Mouse (Mus musculus) midbrain, embryonic 14.5 days (tissue): ENCODE measurements at regions not wholly inside any gene's neighbourhood (a gene's known extent, or its start where the extent isn't known, plus 50 kb on each side); places are given as distances from the start of the nearest gene placed in this dataset.

Experiments
- ATAC-seq: fragments of 200-750 bp; cut with Nextera tagmentation; 2 replicates; pipeline ENCODE4 v1.8.0; 2017; ENCODE audit warnings: moderate number of reproducible peaks, moderate library complexity; ENCODE audit not compliant: low FRiP score, low TSS enrichment
- DNase-seq: peaks from one replicate; pipeline ENCODE4 v3.0.0-alpha.2; 2015
- H3K27ac ChIP-seq: fragments of 300-500 bp; sonication (generic); replicated peaks from 2 replicates; pipeline ENCODE4 v1.5.1; 2014; ENCODE audit warnings: mild to moderate bottlenecking, low read depth, low read length, moderate library complexity
- H3K27me3 ChIP-seq: fragments of 300-500 bp; sonication (generic); 2 replicates; pipeline ENCODE4 v1.6.1; 2014; ENCODE audit warnings: low read length, control low read depth, mixed read lengths; ENCODE audit not compliant: control insufficient read depth, insufficient read depth
- H3K36me3 ChIP-seq: fragments of 300-500 bp; sonication (generic); 2 replicates; pipeline ENCODE4 v1.6.1; 2014; ENCODE audit warnings: low read length, control low read depth; ENCODE audit not compliant: control insufficient read depth, insufficient read depth
- H3K4me1 ChIP-seq: fragments of 300-500 bp; sonication (generic); 2 replicates; pipeline ENCODE4 v1.6.1; 2014; ENCODE audit warnings: mild to moderate bottlenecking, antibody characterized with exemption, low read length, control low read depth; ENCODE audit not compliant: control insufficient read depth, insufficient read depth
- H3K4me2 ChIP-seq: fragments of 300-500 bp; sonication (generic); 2 replicates; pipeline ENCODE4 v1.6.1; 2014; ENCODE audit warnings: mild to moderate bottlenecking, low read length, moderate library complexity
- H3K4me3 ChIP-seq: fragments of 300-500 bp; sonication (generic); replicated peaks from 2 replicates; pipeline ENCODE4 v1.5.1; 2014; ENCODE audit warnings: low read depth, low read length
- H3K9ac ChIP-seq: fragments of 300-500 bp; sonication (generic); replicated peaks from 2 replicates; pipeline ENCODE4 v1.6.1; 2014; ENCODE audit warnings: mild to moderate bottlenecking, low read length, moderate library complexity
- H3K9me3 ChIP-seq: fragments of 300-500 bp; sonication (generic); 2 replicates; pipeline ENCODE4 v1.6.1; 2016; ENCODE audit warnings: low read length, control low read depth, mixed read lengths; ENCODE audit not compliant: control insufficient read depth
- WGBS: fragments of 180-500 bp; shearing (Covaris S2); extraction: QIAGEN DNeasy Blood & Tissue Kit; methylation state at CpG from one replicate; pipeline ENCODE4 v1.1.7; 2014; 5-methylcytosine and 5-hydroxymethylcytosine counted together

GRCm38 (mm10) chr16:24204064-24204730, 189.1 kb upstream of the Lpp start:
- Histone ChIP-seq H3K36me3 (no peaks in the 10 kb centered on the region), H3K9me3 (no peaks in the 10 kb centered on the region), H3K27ac (no peak overlapping the region), H3K9ac (no peak overlapping the region), H3K4me2 (no peak overlapping the region), H3K4me1 (no peaks in the 10 kb centered on the region), H3K4me3 (no peak overlapping the region), H3K27me3 (no peaks in the 10 kb centered on the region)
- DNase-seq (no peak), ATAC-seq (no peak)
- WGBS: 93% methylated on average over 4 of the region's 4 CpGs

- Histone ChIP-seq H3K9me3 (no peaks in the 10 kb centered on the region), H3K4me3 (no peak overlapping the region), H3K9ac (no peak overlapping the region), H3K27me3 (no peaks in the 10 kb centered on the region), H3K4me2 (no peak overlapping the region), H3K27ac (no peak overlapping the region), H3K4me1 (no peaks in the 10 kb centered on the region), H3K36me3 (no peaks in the 10 kb centered on the region)
- WGBS: 83% methylated on average over 5 of the region's 5 CpGs
- DNase-seq (no peak), ATAC-seq (no peak)
Measured at GRCm38 (mm10) chr16:24202653-24203052, 190.7 kb upstream of the Lpp start.

- Histone ChIP-seq H3K4me3 (no peak overlapping the region), H3K36me3 (no peaks in the 10 kb centered on the region), H3K27me3 (no peaks in the 10 kb centered on the region), H3K9ac (no peak overlapping the region), H3K4me2 (no peak overlapping the region), H3K9me3 (no peaks in the 10 kb centered on the region), H3K27ac (no peak overlapping the region), H3K4me1 (no peaks in the 10 kb centered on the region)
- 83% methylated on average over 7 of the region's 7 CpGs for WGBS
- DNase-seq (no peak), ATAC-seq (no peak)
Measured at GRCm38 (mm10) chr16:24201455-24201854, 191.9 kb upstream of the Lpp start.

- Histone ChIP-seq H3K4me2 (no peak overlapping the region), H3K9ac (no peak overlapping the region), H3K36me3 (no peaks in the 10 kb centered on the region), H3K27ac (no peak overlapping the region), H3K4me1 (no peaks in the 10 kb centered on the region), H3K27me3 (no peaks in the 10 kb centered on the region), H3K4me3 (no peak overlapping the region), H3K9me3 (no peaks in the 10 kb centered on the region)
- 95% methylated on average over 5 of the region's 5 CpGs for WGBS
- ATAC-seq: no peak
- DNase-seq: no peak
Measured at GRCm38 (mm10) chr16:24200200-24200599, 193.1 kb upstream of the Lpp start.

- H3K27ac ChIP-seq: no peak overlapping the region
- H3K4me3 ChIP-seq: no peak overlapping the region
- ATAC-seq: no peak
- no peaks in the 10 kb centered on the region for H3K4me1 ChIP-seq
- H3K4me2 ChIP-seq: no peak overlapping the region
- no peak for DNase-seq
- no peaks in the 10 kb centered on the region for H3K36me3 ChIP-seq
- no peaks in the 10 kb centered on the region for H3K9me3 ChIP-seq
- no peaks in the 10 kb centered on the region for H3K27me3 ChIP-seq
- WGBS: 89% methylated on average over 18 of the region's 18 CpGs
- no peak overlapping the region for H3K9ac ChIP-seq
Measured at GRCm38 (mm10) chr16:24199408-24200167, 193.7 kb upstream of the Lpp start.

- no peak for ATAC-seq
- H3K4me1 ChIP-seq: no peaks in the 10 kb centered on the region
- no peak for DNase-seq
Measured at GRCm38 (mm10) chr16:24198291-24198690, 195.0 kb upstream of the Lpp start.

GRCm38 (mm10) chr16:24197618-24198017, 195.7 kb upstream of the Lpp start:
- DNase-seq: no peak
- Histone ChIP-seq H3K27me3 (no peaks in the 10 kb centered on the region), H3K4me1 (no peaks in the 10 kb centered on the region), H3K9me3 (no peaks in the 10 kb centered on the region), H3K36me3 (no peaks in the 10 kb centered on the region), H3K9ac (no peak overlapping the region), H3K27ac (no peak overlapping the region), H3K4me2 (no peak overlapping the region), H3K4me3 (no peak overlapping the region)
- 94% methylated on average over 5 of the region's 5 CpGs for WGBS
- ATAC-seq: no peak

More at GRCm38 (mm10) chr16:24198291-24198690, 195.0 kb upstream of the Lpp start:
- Histone ChIP-seq H3K27me3 (no peaks in the 10 kb centered on the region), H3K27ac (no peak overlapping the region), H3K9me3 (no peaks in the 10 kb centered on the region), H3K4me3 (no peak overlapping the region), H3K4me2 (no peak overlapping the region), H3K36me3 (no peaks in the 10 kb centered on the region), H3K9ac (no peak overlapping the region)

GRCm38 (mm10) chr16:24193945-24194344, 199.4 kb upstream of the Lpp start:
- no peak for DNase-seq
- Histone ChIP-seq H3K4me2 (no peak overlapping the region), H3K9ac (no peak overlapping the region), H3K27me3 (no peaks in the 10 kb centered on the region), H3K27ac (no peak overlapping the region), H3K9me3 (no peaks in the 10 kb centered on the region), H3K36me3 (no peaks in the 10 kb centered on the region), H3K4me3 (no peak overlapping the region), H3K4me1 (no peaks in the 10 kb centered on the region)
- 90% methylated on average over 2 of the region's 2 CpGs for WGBS
- no peak for ATAC-seq
